Mouse (Mus musculus): ENCODE data around the gene Nlrc5.

- no peak for TF ChIP-seq CTCF (IDR thresholded peaks at IDR 0.05; ENCODE audit: insufficient read depth, low read length)
- TF ChIP-seq POLR2A (IDR thresholded peaks at IDR 0.05; ENCODE audit: borderline replicate concordance, extremely low read depth, low read depth, low read length) = no peak
These were observed 44.6 kb upstream of the Nlrc5 start for GRCm38 (mm10) chr8:94389531-94389930.
